Mouse (Mus musculus): ENCODE data around the gene Tbca. TPM values are rescaled to one million over a fixed set of nuclear protein-coding genes. Genes with fewer than 3 reads are reported as not detected.
A peak's percentile ranks its signal among the peaks of the same experiment; 100 is the strongest.

Gene Tbca
- 265 and 349 TPM in 2 replicates for polyA plus RNA-seq (2015; fragmentation: Nextera tagmentation; extraction: Ambion mirVana)

GRCm38 (mm10) chr13:94788771-94789649 lies at the start of gene Tbca:
Gene Tbca (plus strand): TSS chr13:94788910.
- Histone ChIP-seq H3K9ac (peak within 1 kb of the TSS; percentile 98), H3K36me3 (no peaks in the 10 kb centered on the region), H3K4me2 (peak within 1 kb of the TSS; percentile 80), H3K4me1 (peaks cover 11% of the 10 kb centered on the region), H3K27ac (peak within 1 kb of the TSS; percentile 95), H3K27me3 (0 out of 2 replicates have a peak, but pooled peaks cover 4% of the 10 kb centered on the region), H3K9me3 (no peaks in the 10 kb centered on the region), H3K4me3 (peak within 1 kb of the TSS; percentile 99)
- WGBS: under 1% methylated on average over 80 of the region's 81 CpGs
- peak; percentile 92 for ATAC-seq (ENCODE audit: insufficient number of reproducible peaks, insufficient read depth, low FRiP score, low TSS enrichment, low read depth)

- Histone ChIP-seq H3K36me3 (no peaks in the 10 kb centered on the region), H3K4me2 (no peak overlapping the region), H3K4me1 (no peaks in the 10 kb centered on the region), H3K4me3 (no peak overlapping the region), H3K9me3 (no peaks in the 10 kb centered on the region), H3K9ac (no peak overlapping the region), H3K27ac (no peak overlapping the region), H3K27me3 (no peaks in the 10 kb centered on the region)
- WGBS: 41% methylated on average over 1 of the region's 1 CpGs
- no peak for ATAC-seq (ENCODE audit: insufficient number of reproducible peaks, insufficient read depth, low FRiP score, low TSS enrichment, low read depth)
These were observed 43.5 kb upstream of the Tbca start for GRCm38 (mm10) chr13:94745176-94745575.

- Histone ChIP-seq H3K9ac (no peak overlapping the region), H3K4me2 (no peak overlapping the region), H3K36me3 (no peaks in the 10 kb centered on the region), H3K27me3 (no peaks in the 10 kb centered on the region), H3K4me1 (0 out of 2 replicates have a peak, but pooled peaks cover 4% of the 10 kb centered on the region), H3K27ac (no peak overlapping the region), H3K4me3 (no peak overlapping the region), H3K9me3 (no peaks in the 10 kb centered on the region)
- no peak for ATAC-seq (ENCODE audit: insufficient number of reproducible peaks, insufficient read depth, low FRiP score, low TSS enrichment, low read depth)
- WGBS: 87% methylated on average over 12 of the region's 12 CpGs
These were observed 22.9 kb upstream of the Tbca start for GRCm38 (mm10) chr13:94765852-94766251.

- Histone ChIP-seq H3K9ac (no peak overlapping the region), H3K4me2 (no peak overlapping the region), H3K27ac (no peak overlapping the region), H3K4me3 (no peak overlapping the region), H3K9me3 (no peaks in the 10 kb centered on the region), H3K4me1 (0 out of 2 replicates have a peak, but pooled peaks cover 4% of the 10 kb centered on the region), H3K36me3 (no peaks in the 10 kb centered on the region), H3K27me3 (no peaks in the 10 kb centered on the region)
- WGBS: 66% methylated on average over 3 of the region's 3 CpGs
- no peak for ATAC-seq (ENCODE audit: insufficient number of reproducible peaks, insufficient read depth, low FRiP score, low TSS enrichment, low read depth)
These were observed 20.1 kb upstream of the Tbca start for GRCm38 (mm10) chr13:94768460-94769154.

- no peak for ATAC-seq (ENCODE audit: insufficient number of reproducible peaks, insufficient read depth, low FRiP score, low TSS enrichment, low read depth)
- no peaks in the 10 kb centered on the region for H3K9me3 ChIP-seq
- H3K27me3 ChIP-seq: no peaks in the 10 kb centered on the region
- 0 out of 2 replicates have a peak, but pooled peaks cover 4% of the 10 kb centered on the region for H3K4me1 ChIP-seq
- 67% methylated on average over 6 of the region's 6 CpGs for WGBS
- no peak overlapping the region for H3K27ac ChIP-seq
- no peaks in the 10 kb centered on the region for H3K36me3 ChIP-seq
- no peak overlapping the region for H3K9ac ChIP-seq
- no peak overlapping the region for H3K4me3 ChIP-seq
- no peak overlapping the region for H3K4me2 ChIP-seq
These were observed 19.6 kb upstream of the Tbca start for GRCm38 (mm10) chr13:94769155-94769470.

GRCm38 (mm10) chr13:94786866-94787265 lies 1.8 kb upstream of the Tbca start:
- no peak overlapping the region for H3K27ac ChIP-seq
- no peak overlapping the region for H3K4me2 ChIP-seq
- no peak overlapping the region for H3K4me3 ChIP-seq
- WGBS: 73% methylated on average over 2 of the region's 2 CpGs
- peaks cover 11% of the 10 kb centered on the region for H3K4me1 ChIP-seq
- H3K9ac ChIP-seq: no peak overlapping the region
- H3K36me3 ChIP-seq: no peaks in the 10 kb centered on the region
- H3K9me3 ChIP-seq: no peaks in the 10 kb centered on the region
- H3K27me3 ChIP-seq: 0 out of 2 replicates have a peak, but pooled peaks cover 4% of the 10 kb centered on the region
- no peak for ATAC-seq (ENCODE audit: insufficient number of reproducible peaks, insufficient read depth, low FRiP score, low TSS enrichment, low read depth)

- H3K27me3 ChIP-seq: no peaks in the 10 kb centered on the region
- 64% methylated on average over 1 of the region's 1 CpGs for WGBS
- no peaks in the 10 kb centered on the region for H3K9me3 ChIP-seq
- peaks cover 11% of the 10 kb centered on the region for H3K4me1 ChIP-seq
- no peak overlapping the region for H3K4me3 ChIP-seq
- H3K4me2 ChIP-seq: no peak overlapping the region
- ATAC-seq (ENCODE audit: insufficient number of reproducible peaks, insufficient read depth, low FRiP score, low TSS enrichment, low read depth): no peak
- H3K9ac ChIP-seq: no peak overlapping the region
- no peak overlapping the region for H3K27ac ChIP-seq
- H3K36me3 ChIP-seq: no peaks in the 10 kb centered on the region
These were observed 6.0 kb downstream of the Tbca start for GRCm38 (mm10) chr13:94794689-94795088.

- H3K4me2 ChIP-seq: no peak overlapping the region
- no peak overlapping the region for H3K27ac ChIP-seq
- ATAC-seq (ENCODE audit: insufficient number of reproducible peaks, insufficient read depth, low FRiP score, low TSS enrichment, low read depth): no peak
- WGBS: 74% methylated on average over 5 of the region's 5 CpGs
- H3K9ac ChIP-seq: no peak overlapping the region
- no peak overlapping the region for H3K4me3 ChIP-seq
- H3K9me3 ChIP-seq: no peaks in the 10 kb centered on the region
- H3K4me1 ChIP-seq: 0 out of 2 replicates have a peak, but pooled peaks cover 5% of the 10 kb centered on the region
- H3K27me3 ChIP-seq: no peaks in the 10 kb centered on the region
- H3K36me3 ChIP-seq: no peaks in the 10 kb centered on the region
These were observed 14.9 kb downstream of the Tbca start for GRCm38 (mm10) chr13:94803480-94804057.

- Histone ChIP-seq H3K4me3 (no peak overlapping the region), H3K9me3 (no peaks in the 10 kb centered on the region), H3K27me3 (no peaks in the 10 kb centered on the region), H3K4me2 (no peak overlapping the region), H3K4me1 (0 out of 2 replicates have a peak, but pooled peaks cover 5% of the 10 kb centered on the region), H3K9ac (no peak overlapping the region), H3K36me3 (no peaks in the 10 kb centered on the region), H3K27ac (no peak overlapping the region)
- no peak for ATAC-seq (ENCODE audit: insufficient number of reproducible peaks, insufficient read depth, low FRiP score, low TSS enrichment, low read depth)
- WGBS: 30% methylated on average over 9 of the region's 9 CpGs
These were observed 17.8 kb downstream of the Tbca start for GRCm38 (mm10) chr13:94806315-94807179.

- Histone ChIP-seq H3K4me3 (no peak overlapping the region), H3K9ac (no peak overlapping the region), H3K27me3 (no peaks in the 10 kb centered on the region), H3K36me3 (no peaks in the 10 kb centered on the region), H3K9me3 (no peaks in the 10 kb centered on the region), H3K4me2 (no peak overlapping the region), H3K27ac (no peak overlapping the region), H3K4me1 (peaks cover 13% of the 10 kb centered on the region)
- ATAC-seq (ENCODE audit: insufficient number of reproducible peaks, insufficient read depth, low FRiP score, low TSS enrichment, low read depth): no peak
These were observed 19.9 kb downstream of the Tbca start for GRCm38 (mm10) chr13:94808596-94808995.

GRCm38 (mm10) chr13:94809724-94810123 lies 21.0 kb downstream of the Tbca start:
- no peak overlapping the region for H3K4me2 ChIP-seq
- H3K9ac ChIP-seq: no peak overlapping the region
- ATAC-seq (ENCODE audit: insufficient number of reproducible peaks, insufficient read depth, low FRiP score, low TSS enrichment, low read depth): no peak
- H3K4me3 ChIP-seq: no peak overlapping the region
- no peaks in the 10 kb centered on the region for H3K9me3 ChIP-seq
- no peaks in the 10 kb centered on the region for H3K36me3 ChIP-seq
- no peak overlapping the region for H3K27ac ChIP-seq
- no peaks in the 10 kb centered on the region for H3K27me3 ChIP-seq
- peaks cover 17% of the 10 kb centered on the region for H3K4me1 ChIP-seq
- 64% methylated on average over 1 of the region's 1 CpGs for WGBS
